Mouse (Mus musculus) CH12.LX (cell line): ENCODE results near the gene Brd4.
A peak's percentile ranks its signal among the peaks of the same experiment; 100 is the strongest.
"Not testable (repeated sequence)": the region's sequence is repeated elsewhere in the genome, so short reads cannot be mapped to it uniquely, and the experiment has no call there.

Experiments
- BHLHE40 ChIP-seq: IDR thresholded peaks from 2 replicates; pipeline ENCODE4 v1.6.1; 2011; ENCODE audit warnings: mild to moderate bottlenecking, low read depth, low read length, improper control_type of control experiment
- CTCF ChIP-seq, 2 experiments: IDR thresholded peaks in 1 of 2; conservative IDR thresholded peaks in 1 of 2; 2 replicates each; pipeline ENCODE4 v1.5.1; 2011 to 2012; ENCODE audit warnings: low read depth in 2 of 2, low read length in 2 of 2, improper control_type of control experiment in 1 of 2, inconsistent platforms in 1 of 2, mild to moderate bottlenecking in 1 of 2, moderate library complexity in 1 of 2
- E2F4 ChIP-seq: IDR thresholded peaks from 2 replicates; pipeline ENCODE4 v1.6.1; 2011; ENCODE audit warnings: low read depth, low read length, improper control_type of control experiment; ENCODE audit not compliant: insufficient replicate concordance
- JUND ChIP-seq: conservative IDR thresholded peaks from 2 replicates; pipeline ENCODE4 v1.6.1; 2011; ENCODE audit warnings: low read depth, low read length, improper control_type of control experiment
- KAT2A ChIP-seq: IDR thresholded peaks from 2 replicates; pipeline ENCODE4 v1.6.1; 2012; ENCODE audit warnings: low read length, improper control_type of control experiment, inconsistent platforms; ENCODE audit not compliant: insufficient replicate concordance
- MAX ChIP-seq: IDR thresholded peaks from 2 replicates; pipeline ENCODE4 v1.6.1; 2011; ENCODE audit warnings: low read length, improper control_type of control experiment
- MYC ChIP-seq: IDR thresholded peaks from 2 replicates; pipeline ENCODE4 v1.6.1; 2011; ENCODE audit warnings: low read depth, mild to moderate bottlenecking, improper control_type of control experiment, low read length
- PAX5 ChIP-seq: IDR thresholded peaks from 2 replicates; pipeline ENCODE4 v1.6.1; 2012; ENCODE audit warnings: low read length, inconsistent platforms, mixed read lengths
- ZNF384 ChIP-seq: IDR thresholded peaks from 2 replicates; pipeline ENCODE4 v1.6.1; 2012; ENCODE audit warnings: low read depth, low read length, improper control_type of control experiment, inconsistent platforms

GRCm38 (mm10) chr17:32215587-32215986, 68.9 kb downstream of the Brd4 start:
- not testable (repeated sequence) for TF ChIP-seq E2F4; MYC; CTCF (conservative IDR thresholded peaks at IDR 0.05 in 1 of 2, IDR thresholded peaks at IDR 0.05 in 1 of 2; ENCODE audit: low read depth in 2 of 2, low read length in 2 of 2); BHLHE40; PAX5; KAT2A; MAX; JUND
- peak; percentile 45 for TF ChIP-seq ZNF384
